Mouse (Mus musculus) ES-E14 (cell line): ENCODE data around the gene Sptbn1. TPM values are rescaled to one million over a fixed set of nuclear protein-coding genes. Genes with fewer than 3 reads are reported as not detected.
A peak's percentile ranks its signal among the peaks of the same experiment; 100 is the strongest.

Experiments used
- DNase-seq: peaks from one replicate; pipeline ENCODE4 v3.0.0-alpha.2; 2013; ENCODE audit warnings: low read depth, low spot score
- H3K27ac ChIP-seq: 2 replicates; pipeline ENCODE4 v1.5.1; 2012; ENCODE audit warnings: low read depth, mild to moderate bottlenecking, low read length, moderate library complexity, mixed read lengths; ENCODE audit not compliant: poor library complexity, insufficient read depth, severe bottlenecking
- H3K36me3 ChIP-seq: 2 replicates; pipeline ENCODE4 v1.6.1; 2012; ENCODE audit warnings: mild to moderate bottlenecking, low read length, moderate library complexity, mixed read lengths; ENCODE audit not compliant: control insufficient read depth, poor library complexity, insufficient read depth, severe bottlenecking
- H3K4me1 ChIP-seq, 2 experiments: fragments of 150-350 bp in 1 of 2; sonication (generic) in 1 of 2; 2 replicates each; pipeline ENCODE4 v1.6.1; 2012; ENCODE audit warnings: low read length in 2 of 2, mild to moderate bottlenecking in 1 of 2, mixed read lengths in 1 of 2; ENCODE audit not compliant: control insufficient read depth in 2 of 2, insufficient read depth in 2 of 2, poor library complexity in 1 of 2
- H3K4me3 ChIP-seq, 2 experiments: fragments of 150-350 bp in 1 of 2; sonication (generic) in 1 of 2; 2 replicates each; pipeline ENCODE4 v1.5.1; 2012; ENCODE audit warnings: low read length in 2 of 2, low read depth in 1 of 2, mild to moderate bottlenecking in 1 of 2, mixed read lengths in 1 of 2; ENCODE audit not compliant: insufficient read depth in 1 of 2, poor library complexity in 1 of 2, severe bottlenecking in 1 of 2
- H3K9ac ChIP-seq: 2 replicates; pipeline ENCODE4 v1.6.1; 2012; ENCODE audit warnings: low read depth, mild to moderate bottlenecking, low read length, mixed read lengths; ENCODE audit not compliant: poor library complexity, insufficient read depth, severe bottlenecking
- H3K9me3 ChIP-seq: fragments of 150-350 bp; sonication (generic); 2 replicates; pipeline ENCODE4 v1.6.1; 2012; ENCODE audit warnings: low read depth, mild to moderate bottlenecking, low read length; ENCODE audit not compliant: control insufficient read depth, insufficient read depth
- CHD2 ChIP-seq: IDR thresholded peaks from 2 replicates; pipeline ENCODE4 v1.6.1; 2014; ENCODE audit warnings: mild to moderate bottlenecking, low read depth, low read length, inconsistent platforms
- HCFC1 ChIP-seq: IDR thresholded peaks from 2 replicates; pipeline ENCODE4 v1.6.1; 2012; ENCODE audit warnings: low read length, inconsistent platforms, borderline replicate concordance; ENCODE audit not compliant: insufficient read depth
- MAFK ChIP-seq: IDR thresholded peaks from 2 replicates; pipeline ENCODE4 v1.6.1; 2014; ENCODE audit warnings: mild to moderate bottlenecking, low read depth, low read length, inconsistent platforms; ENCODE audit not compliant: insufficient read depth
- ZC3H11A ChIP-seq: IDR thresholded peaks from 2 replicates; pipeline ENCODE4 v1.6.1; 2012; ENCODE audit warnings: low read depth, mild to moderate bottlenecking, inconsistent platforms, low read length, borderline replicate concordance
- ZNF384 ChIP-seq: IDR thresholded peaks from 2 replicates; pipeline ENCODE4 v1.6.1; 2012; ENCODE audit warnings: low read depth, low read length, inconsistent platforms
- in situ Hi-C, 2 experiments: fragments of 600-800 bp; cut with MboI; formaldehyde crosslinking; loops; one replicate each; pipeline ENCODE4 v1.15.1; 2025; ENCODE audit warnings: low sequenced_read_pairs in 2 of 2, inconsistent platforms in 1 of 2; ENCODE audit not compliant: unreplicated experiment in 2 of 2
- total RNA-seq: library from RNA; depleted of rRNA; stranded (reverse); fragments of 300-350 nt; gene quantifications from 2 replicates; pipeline ENCODE4 v1.2.3, GENCODE M21; 2012

Sptbn1 gene
- total RNA-seq, 1 experiment: 243 TPM

DNA sequence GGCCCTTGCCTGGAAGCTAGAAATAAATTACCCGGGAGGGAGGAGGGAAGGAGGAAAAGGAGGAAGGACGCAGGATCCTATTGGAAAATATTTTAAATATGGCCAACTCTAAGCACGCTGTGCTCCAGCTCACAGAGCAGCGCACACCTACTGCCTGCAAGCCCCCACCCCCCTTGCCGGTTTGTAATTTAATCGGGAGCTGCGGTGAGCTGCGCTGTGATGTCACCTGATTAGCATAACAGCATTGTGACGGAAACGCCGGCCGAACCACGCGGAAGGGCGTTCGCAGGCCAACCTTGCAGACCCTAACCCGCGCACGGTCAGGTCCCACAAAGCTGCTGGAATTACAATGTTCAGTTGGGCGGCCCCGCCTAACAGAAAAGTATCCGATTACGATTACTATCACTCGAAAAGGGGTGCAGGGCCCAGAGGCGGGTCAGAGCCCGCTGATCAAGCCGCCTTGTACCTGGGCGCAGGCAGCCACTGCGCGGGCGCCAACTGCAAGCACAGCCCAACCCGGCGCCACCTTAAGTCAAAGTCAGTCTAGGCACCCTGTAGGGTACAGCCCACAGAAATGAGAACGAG is 69.8 kb downstream of the Sptbn1 start:
- H3K9me3 ChIP-seq: no peaks in the 10 kb centered on the region
- in situ Hi-C loops: no loop called here
- TF ChIP-seq HCFC1 (peak; percentile 57; the same call in 1 of the 2 replicates), ZC3H11A (no peak)
- H3K9ac ChIP-seq: peak overlapping the region; percentile 80
- peak; percentile 86 for DNase-seq
- peak overlapping the region; percentile 88 for H3K27ac ChIP-seq
- no peaks in the 10 kb centered on the region for H3K36me3 ChIP-seq
- peak overlapping the region; percentile 55 to 72 for H3K4me3 ChIP-seq
- H3K4me1 ChIP-seq: peaks cover 3 to 11% of the 10 kb centered on the region in 2 experiments

DNA sequence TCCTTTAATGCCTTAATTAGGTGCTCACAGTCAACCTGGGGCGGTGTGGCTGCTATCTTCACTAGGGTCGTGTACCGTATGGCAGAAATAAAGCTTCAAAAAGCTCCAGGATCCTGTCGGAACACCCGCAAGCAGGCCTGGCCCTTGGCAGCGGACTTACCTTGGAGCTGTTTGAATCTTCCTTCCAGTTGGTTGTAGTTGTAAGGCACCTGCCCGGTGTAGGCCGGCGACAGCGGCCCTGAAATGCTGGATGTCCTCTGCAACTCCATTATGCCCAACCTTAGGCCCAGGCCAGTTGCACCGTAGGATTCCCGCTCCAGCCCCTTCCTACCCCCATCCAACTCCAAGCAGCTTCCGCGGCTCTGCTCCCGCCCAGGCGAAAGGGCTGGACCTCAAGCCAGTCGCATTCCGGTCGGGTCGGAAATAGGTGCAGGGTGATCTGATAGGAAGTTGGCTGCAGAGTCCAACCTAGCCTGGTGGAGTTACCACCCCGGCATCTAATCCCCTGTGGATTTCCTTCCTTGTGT is 70.3 kb downstream of the Sptbn1 start:
- in situ Hi-C loops: no loop called here
- TF ChIP-seq MAFK: no peak
- TF ChIP-seq HCFC1: peak; percentile 40; the same call in 1 of the 2 replicates
- peak overlapping the region; percentile 88 for H3K27ac ChIP-seq
- H3K9ac ChIP-seq: peak overlapping the region; percentile 80
- peak; percentile 47 for DNase-seq
- H3K36me3 ChIP-seq: no peaks in the 10 kb centered on the region
- H3K4me3 ChIP-seq: peak overlapping the region; percentile 55 to 72
- peaks cover 3 to 11% of the 10 kb centered on the region in 2 experiments for H3K4me1 ChIP-seq
- H3K9me3 ChIP-seq: no peaks in the 10 kb centered on the region

DNA sequence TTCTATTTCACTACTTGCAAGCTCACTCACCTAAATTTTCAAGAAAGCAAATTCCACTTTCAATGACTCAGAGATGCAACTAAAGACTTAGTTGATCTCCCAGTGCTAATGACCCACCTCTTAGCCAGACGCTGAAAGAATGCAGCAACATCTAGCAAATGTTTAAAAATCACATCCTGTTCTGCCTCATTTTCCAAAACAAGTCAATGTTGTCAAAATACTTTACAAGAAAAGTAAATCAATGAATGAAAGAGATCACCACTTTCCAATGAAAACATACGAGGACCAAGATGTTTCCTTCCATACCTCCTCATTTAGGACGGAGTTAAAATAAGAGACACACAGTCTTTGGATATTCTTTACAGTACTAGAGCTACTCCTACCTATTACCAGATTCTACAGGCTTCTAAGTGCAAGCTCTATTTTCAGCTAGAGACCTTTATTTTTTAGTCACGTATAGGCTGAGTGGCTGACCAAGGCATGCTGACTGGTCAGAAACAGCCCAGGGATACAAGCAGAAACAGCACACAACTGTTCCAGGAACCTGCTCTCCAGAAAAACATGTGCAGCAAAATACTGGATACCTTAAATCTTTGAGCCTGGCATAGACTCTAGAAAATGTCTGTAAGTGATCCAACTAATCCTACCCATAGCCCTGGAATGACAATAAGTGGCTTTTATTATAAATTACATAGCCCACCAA is 71.5 kb downstream of the Sptbn1 start:
- no peak for DNase-seq
- Histone ChIP-seq H3K9ac (no peak overlapping the region), H3K4me1 (peaks cover 3 to 11% of the 10 kb centered on the region in 2 experiments), H3K36me3 (no peaks in the 10 kb centered on the region), H3K9me3 (no peaks in the 10 kb centered on the region), H3K4me3 (peak overlapping the region; percentile 55 to 72), H3K27ac (no peak overlapping the region; the same call in 1 of the 2 replicates)
- no peak for TF ChIP-seq ZNF384
- no peak for TF ChIP-seq HCFC1
- TF ChIP-seq CHD2: no peak
- no peak for TF ChIP-seq ZC3H11A
- no peak for TF ChIP-seq MAFK
- in situ Hi-C loops: no loop called here

DNA sequence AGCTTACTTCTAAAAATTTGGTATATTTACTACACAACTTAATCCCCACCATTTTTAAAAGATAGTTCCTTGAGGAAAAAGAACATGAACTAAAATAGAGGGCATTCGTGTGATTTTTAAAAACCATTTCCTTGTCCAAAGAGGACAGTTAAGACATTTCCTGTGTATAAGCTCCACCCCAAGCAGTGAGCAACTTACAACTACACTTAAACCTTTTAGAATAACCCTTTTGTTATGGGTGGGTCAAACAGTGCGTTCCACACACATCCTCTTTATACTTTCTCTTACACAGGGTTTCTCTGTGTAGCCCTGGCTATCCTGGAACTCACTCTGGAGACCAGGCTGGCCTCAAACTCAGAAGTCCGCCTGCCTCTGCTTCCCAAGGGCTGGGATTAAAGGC is 72.2 kb downstream of the Sptbn1 start:
- H3K9me3 ChIP-seq: no peaks in the 10 kb centered on the region
- no peaks in the 10 kb centered on the region for H3K36me3 ChIP-seq
- H3K4me3 ChIP-seq: peak overlapping the region in 1 of 2 experiments; percentile 19; a peak in 2 of 4 replicates
- in situ Hi-C loops: no loop called here
- no peak for TF ChIP-seq HCFC1
- no peak for TF ChIP-seq CHD2
- TF ChIP-seq ZC3H11A: no peak
- TF ChIP-seq ZNF384: no peak
- no peak for TF ChIP-seq MAFK
- no peak for DNase-seq
- H3K4me1 ChIP-seq: peaks cover 3 to 11% of the 10 kb centered on the region in 2 experiments
- H3K9ac ChIP-seq: peak overlapping the region; percentile 33; the same call in 1 of the 2 replicates
- no peak overlapping the region; the same call in 1 of the 2 replicates for H3K27ac ChIP-seq
